In genomic region chr10:81177958-81178712, GRCm38 (mm10) we compare ENCODE assay signal across 8 mouse cellular contexts. TPM values are rescaled to one million over a fixed set of nuclear protein-coding genes. Genes with fewer than 3 reads are reported as not detected.
DNase-seq lines count a peak whose midpoint lies in the region; ATAC-seq and TF ChIP-seq lines count a peak whose summit lies in the region.

No protein-coding gene starts in this region.

- TF ChIP-seq CTCF in layer of hippocampus, adult 2 months (conservative IDR thresholded peaks at IDR 0.05): no peak

- H3K4me1 ChIP-seq in embryonic facial prominence, embryonic 11.5 days (ENCODE audit: control insufficient read depth, insufficient read depth, low read length): peaks cover 2% of the 10 kb centered on the region; the same call in 1 of the 2 replicates
- H3K4me1 ChIP-seq in hindbrain, embryonic 12.5 days: peaks cover 54% of the 10 kb centered on the region
- H3K4me1 ChIP-seq in midbrain, embryonic 15.5 days: peaks cover 58% of the 10 kb centered on the region

- H3K9ac ChIP-seq in embryonic facial prominence, embryonic 11.5 days (replicated peaks; ENCODE audit: low read length): peak overlapping the region; percentile 90
- H3K9ac ChIP-seq in hindbrain, embryonic 12.5 days: peak overlapping the region; percentile 99
- H3K9ac ChIP-seq in midbrain, embryonic 15.5 days: peak overlapping the region; percentile 94

- 70% methylated on average over 14 of the region's 14 CpGs for WGBS in embryonic facial prominence, embryonic 11.5 days
- WGBS in hindbrain, embryonic 12.5 days: 71% methylated on average over 14 of the region's 14 CpGs
- WGBS in midbrain, embryonic 15.5 days: 69% methylated on average over 14 of the region's 14 CpGs

- H3K27ac ChIP-seq in layer of hippocampus, adult 2 months: peak overlapping the region; percentile 97
- H3K27ac ChIP-seq in embryonic facial prominence, embryonic 11.5 days (replicated peaks; ENCODE audit: low read depth, low read length): no peak overlapping the region
- no peak overlapping the region for H3K27ac ChIP-seq in hindbrain, embryonic 12.5 days
- H3K27ac ChIP-seq in midbrain, embryonic 15.5 days: no peak overlapping the region

- DNase-seq in layer of hippocampus, adult 2 months (ENCODE audit: low spot score in 2 of 2): no peak
- DNase-seq in layer of hippocampus, adult 9-11 months: no peak
- DNase-seq in embryonic facial prominence, embryonic 11.5 days (ENCODE audit: low spot score): no peak
- DNase-seq in embryo, embryonic 10.5 days (ENCODE audit: low spot score): no peak

- H3K36me3 ChIP-seq in embryonic facial prominence, embryonic 11.5 days (replicated peaks; ENCODE audit: control insufficient read depth, insufficient read depth, low read depth, low read length): peaks cover 40% of the 10 kb centered on the region
- H3K36me3 ChIP-seq in hindbrain, embryonic 12.5 days: peaks cover 52% of the 10 kb centered on the region
- peaks cover 46% of the 10 kb centered on the region for H3K36me3 ChIP-seq in midbrain, embryonic 15.5 days (replicated peaks)

- peak overlapping the region; percentile 86 for H3K4me3 ChIP-seq in layer of hippocampus, adult 2 months
- peak overlapping the region; percentile 83 for H3K4me3 ChIP-seq in embryonic facial prominence, embryonic 11.5 days (ENCODE audit: low read depth, low read length)
- H3K4me3 ChIP-seq in hindbrain, embryonic 12.5 days: peak overlapping the region; percentile 98
- peak overlapping the region; percentile 96 for H3K4me3 ChIP-seq in midbrain, embryonic 15.5 days

- ATAC-seq in embryonic facial prominence, embryonic 11.5 days (replicated peaks; ENCODE audit: insufficient number of reproducible peaks, low FRiP score, low TSS enrichment, low read depth): no peak
- no peak for ATAC-seq in hindbrain, embryonic 12.5 days (ENCODE audit: low FRiP score)
- ATAC-seq in midbrain, embryonic 15.5 days (replicated peaks): no peak
- ATAC-seq in activated CD4-positive, CD25-positive, alpha-beta regulatory T cell, adult 4 months: no peak
- ATAC-seq in megakaryocyte-erythroid progenitor cell, adult 5-6 weeks (replicated peaks; ENCODE audit: low FRiP score, low TSS enrichment, poor library complexity, severe bottlenecking): no peak

- no peaks in the 10 kb centered on the region for H3K27me3 ChIP-seq in embryonic facial prominence, embryonic 11.5 days (ENCODE audit: control insufficient read depth, insufficient read depth, low read length)
- no peaks in the 10 kb centered on the region for H3K27me3 ChIP-seq in hindbrain, embryonic 12.5 days
- H3K27me3 ChIP-seq in midbrain, embryonic 15.5 days (replicated peaks): no peaks in the 10 kb centered on the region

- H3K9me3 ChIP-seq in embryonic facial prominence, embryonic 11.5 days (replicated peaks; ENCODE audit: control insufficient read depth, low read length): no peaks in the 10 kb centered on the region
- H3K9me3 ChIP-seq in hindbrain, embryonic 12.5 days (replicated peaks): no peaks in the 10 kb centered on the region
- H3K9me3 ChIP-seq in midbrain, embryonic 15.5 days: no peaks in the 10 kb centered on the region

- peak overlapping the region; percentile 89 for H3K4me2 ChIP-seq in embryonic facial prominence, embryonic 11.5 days (ENCODE audit: low read depth, low read length)
- peak overlapping the region; percentile 99 for H3K4me2 ChIP-seq in hindbrain, embryonic 12.5 days (replicated peaks)
- H3K4me2 ChIP-seq in midbrain, embryonic 15.5 days: peak overlapping the region; percentile 91

RNA-seq across cellular contexts. Expression of gene Eef2, which starts 1.7 kb away (rescaled TPM):
- 100 to 1,000 TPM; 907 to 909 TPM for total RNA-seq in layer of hippocampus, adult 2 months (2021)
- polyA plus RNA-seq in embryonic facial prominence, embryonic 11.5 days (2014; fragmentation: Nextera tagmentation; extraction: Ambion mirVana): 417 and 424 TPM in 2 replicates
- polyA plus RNA-seq in hindbrain, embryonic 12.5 days (2016; fragmentation: Nextera tagmentation; extraction: Ambion mirVana): 539 TPM in 2 replicates
- polyA plus RNA-seq in midbrain, embryonic 15.5 days (2015; fragmentation: Nextera tagmentation; extraction: Ambion mirVana): 588 and 606 TPM in 2 replicates
- 1,000 to 10,000 TPM in 1 of 2 experiments, 100 to 1,000 TPM in 1; 933 to 1,303 TPM for polyA plus RNA-seq in activated CD4-positive, CD25-positive, alpha-beta regulatory T cell, adult 4 months (2017; shearing (Covaris generic))
- total RNA-seq in megakaryocyte-erythroid progenitor cell, adult 5-6 weeks (2014; fragmentation: Nextera tagmentation): 1,282 and 1,455 TPM in 2 replicates
- 1,743 and 1,799 TPM in 2 replicates for total RNA-seq in megakaryocyte-erythroid progenitor cell, adult 5-6 weeks (2017)

RNA-seq across cellular contexts. Expression of gene Dapk3, which starts 4.7 kb away (rescaled TPM):
- total RNA-seq in layer of hippocampus, adult 2 months (2021): 10 to 100 TPM; 73.6 to 78.4 TPM
- polyA plus RNA-seq in embryonic facial prominence, embryonic 11.5 days (2014; fragmentation: Nextera tagmentation; extraction: Ambion mirVana): 47.4 and 49.4 TPM in 2 replicates
- polyA plus RNA-seq in hindbrain, embryonic 12.5 days (2016; fragmentation: Nextera tagmentation; extraction: Ambion mirVana): 86.4 and 94.5 TPM in 2 replicates
- 66.3 and 67.3 TPM in 2 replicates for polyA plus RNA-seq in midbrain, embryonic 15.5 days (2015; fragmentation: Nextera tagmentation; extraction: Ambion mirVana)
- polyA plus RNA-seq in activated CD4-positive, CD25-positive, alpha-beta regulatory T cell, adult 4 months (2017; shearing (Covaris generic)): 1 to 10 TPM; 4.1 to 4.9 TPM
- 27.7 and 51.7 TPM in 2 replicates for total RNA-seq in megakaryocyte-erythroid progenitor cell, adult 5-6 weeks (2014; fragmentation: Nextera tagmentation)
- 16.2 and 30.9 TPM in 2 replicates for total RNA-seq in megakaryocyte-erythroid progenitor cell, adult 5-6 weeks (2017)

RNA-seq across cellular contexts. Expression of gene 4930442H23Rik, which starts 5.5 kb away (rescaled TPM):
- not detected for total RNA-seq in layer of hippocampus, adult 2 months (2021)
- polyA plus RNA-seq in embryonic facial prominence, embryonic 11.5 days (2014; fragmentation: Nextera tagmentation; extraction: Ambion mirVana): not detected in 2 replicates
- not detected in 2 replicates for polyA plus RNA-seq in hindbrain, embryonic 12.5 days (2016; fragmentation: Nextera tagmentation; extraction: Ambion mirVana)
- polyA plus RNA-seq in midbrain, embryonic 15.5 days (2015; fragmentation: Nextera tagmentation; extraction: Ambion mirVana): not detected in 2 replicates
- polyA plus RNA-seq in activated CD4-positive, CD25-positive, alpha-beta regulatory T cell, adult 4 months (2017; shearing (Covaris generic)): not detected
- total RNA-seq in megakaryocyte-erythroid progenitor cell, adult 5-6 weeks (2014; fragmentation: Nextera tagmentation): not detected in 2 replicates
- total RNA-seq in megakaryocyte-erythroid progenitor cell, adult 5-6 weeks (2017): not detected in 2 replicates

RNA-seq across cellular contexts. Expression of gene Pias4, which starts 10.4 kb away (rescaled TPM):
- 10 to 100 TPM; 29.4 to 29.5 TPM for total RNA-seq in layer of hippocampus, adult 2 months (2021)
- 36.1 and 46.5 TPM in 2 replicates for polyA plus RNA-seq in embryonic facial prominence, embryonic 11.5 days (2014; fragmentation: Nextera tagmentation; extraction: Ambion mirVana)
- 56.7 and 59.2 TPM in 2 replicates for polyA plus RNA-seq in hindbrain, embryonic 12.5 days (2016; fragmentation: Nextera tagmentation; extraction: Ambion mirVana)
- 59.2 and 66.3 TPM in 2 replicates for polyA plus RNA-seq in midbrain, embryonic 15.5 days (2015; fragmentation: Nextera tagmentation; extraction: Ambion mirVana)
- polyA plus RNA-seq in activated CD4-positive, CD25-positive, alpha-beta regulatory T cell, adult 4 months (2017; shearing (Covaris generic)): 10 to 100 TPM; 17.6 to 23.8 TPM
- 14.8 and 15.2 TPM in 2 replicates for total RNA-seq in megakaryocyte-erythroid progenitor cell, adult 5-6 weeks (2014; fragmentation: Nextera tagmentation)
- 5.4 and 20.8 TPM in 2 replicates for total RNA-seq in megakaryocyte-erythroid progenitor cell, adult 5-6 weeks (2017)

RNA-seq across cellular contexts. Expression of gene Nmrk2, which starts 23.7 kb away (rescaled TPM):
- under 1 TPM; 0.32 to 0.33 TPM for total RNA-seq in layer of hippocampus, adult 2 months (2021)
- not detected in 2 replicates for polyA plus RNA-seq in embryonic facial prominence, embryonic 11.5 days (2014; fragmentation: Nextera tagmentation; extraction: Ambion mirVana)
- polyA plus RNA-seq in hindbrain, embryonic 12.5 days (2016; fragmentation: Nextera tagmentation; extraction: Ambion mirVana): not detected in 2 replicates
- 0.14 TPM in 1 of 2 replicates, not detected in the other for polyA plus RNA-seq in midbrain, embryonic 15.5 days (2015; fragmentation: Nextera tagmentation; extraction: Ambion mirVana)
- under 1 TPM in 1 of 2 experiments, not detected in 1; 0.17 TPM for polyA plus RNA-seq in activated CD4-positive, CD25-positive, alpha-beta regulatory T cell, adult 4 months (2017; shearing (Covaris generic))
- total RNA-seq in megakaryocyte-erythroid progenitor cell, adult 5-6 weeks (2014; fragmentation: Nextera tagmentation): not detected in 2 replicates
- not detected in 2 replicates for total RNA-seq in megakaryocyte-erythroid progenitor cell, adult 5-6 weeks (2017)
